Mouse (Mus musculus): ENCODE measurements around the gene Rcbtb2.

DNA sequence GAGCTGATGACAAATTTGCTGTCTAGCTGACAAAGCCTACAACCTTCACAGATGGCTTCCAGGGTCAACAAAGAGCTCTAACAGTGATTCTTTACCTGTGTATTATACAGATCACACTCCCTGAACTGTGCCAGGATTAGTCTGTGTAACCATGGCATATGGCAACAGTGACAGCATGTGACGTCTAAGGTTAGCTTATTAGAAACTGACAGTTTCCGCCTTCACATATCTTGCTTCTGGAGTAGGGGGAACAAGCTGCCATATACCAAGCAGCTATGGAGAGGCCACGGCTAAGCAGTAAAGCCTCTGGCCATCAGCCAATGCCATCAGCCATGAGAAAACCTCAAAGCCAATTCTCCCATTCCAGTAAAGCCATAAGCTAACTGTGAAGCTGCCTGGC is 103.5 kb downstream of the Rcbtb2 start:
- TF ChIP-seq CTCF (IDR thresholded peaks at IDR 0.05; ENCODE audit: control insufficient read depth, insufficient read depth, insufficient replicate concordance, low read depth, low read length) = no peak
- TF ChIP-seq POLR2A (IDR thresholded peaks at IDR 0.05; ENCODE audit: control insufficient read depth, low read depth, low read length) = no peak

Data from testis, adult 2 months (tissue).